Mouse (Mus musculus) 3T3-L1 (cell line): Measurements from ENCODE around the gene Samt2.
"Not testable (repeated sequence)": the region's sequence is repeated elsewhere in the genome, so short reads cannot be mapped to it uniquely, and the experiment has no call there.

Source experiments
- DNase-seq: peaks from one replicate; pipeline ENCODE4 v3.0.0-alpha.2; 2015; ENCODE audit warnings: low read depth, low spot score

Gene Samt2

DNA sequence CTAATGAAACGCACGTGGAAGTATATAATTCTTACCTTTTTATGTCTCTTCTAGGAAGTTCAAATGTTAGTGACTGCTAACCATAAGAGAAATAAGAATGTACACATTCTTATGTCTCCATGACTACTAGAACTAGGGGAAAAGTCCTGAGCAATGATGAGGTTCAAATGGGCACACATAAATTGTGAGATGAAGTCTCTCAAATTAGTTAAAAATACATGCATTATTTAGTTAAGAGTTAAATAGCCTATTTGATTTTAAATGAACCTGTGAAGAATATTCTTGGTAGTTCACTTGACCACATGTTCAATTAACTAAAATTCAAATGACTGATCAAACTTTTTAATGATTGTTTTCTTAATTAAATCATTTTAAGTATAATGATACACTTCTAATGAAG, at the start of gene Samt2:
Gene Samt2 (minus strand): TSS at position 101 of the 400 bp plus-strand sequence.
- DNase-seq: not testable (repeated sequence)
